Mouse (Mus musculus) kidney, adult 18-20 months (tissue): ENCODE measurements around the gene Ccdc134.
"Not testable (repeated sequence)": the region's sequence is repeated elsewhere in the genome, so short reads cannot be mapped to it uniquely, and the experiment has no call there.

Source experiments
- DNase-seq: peaks from one replicate; pipeline ENCODE4 v3.0.0; 2021

Ccdc134 gene

DNA sequence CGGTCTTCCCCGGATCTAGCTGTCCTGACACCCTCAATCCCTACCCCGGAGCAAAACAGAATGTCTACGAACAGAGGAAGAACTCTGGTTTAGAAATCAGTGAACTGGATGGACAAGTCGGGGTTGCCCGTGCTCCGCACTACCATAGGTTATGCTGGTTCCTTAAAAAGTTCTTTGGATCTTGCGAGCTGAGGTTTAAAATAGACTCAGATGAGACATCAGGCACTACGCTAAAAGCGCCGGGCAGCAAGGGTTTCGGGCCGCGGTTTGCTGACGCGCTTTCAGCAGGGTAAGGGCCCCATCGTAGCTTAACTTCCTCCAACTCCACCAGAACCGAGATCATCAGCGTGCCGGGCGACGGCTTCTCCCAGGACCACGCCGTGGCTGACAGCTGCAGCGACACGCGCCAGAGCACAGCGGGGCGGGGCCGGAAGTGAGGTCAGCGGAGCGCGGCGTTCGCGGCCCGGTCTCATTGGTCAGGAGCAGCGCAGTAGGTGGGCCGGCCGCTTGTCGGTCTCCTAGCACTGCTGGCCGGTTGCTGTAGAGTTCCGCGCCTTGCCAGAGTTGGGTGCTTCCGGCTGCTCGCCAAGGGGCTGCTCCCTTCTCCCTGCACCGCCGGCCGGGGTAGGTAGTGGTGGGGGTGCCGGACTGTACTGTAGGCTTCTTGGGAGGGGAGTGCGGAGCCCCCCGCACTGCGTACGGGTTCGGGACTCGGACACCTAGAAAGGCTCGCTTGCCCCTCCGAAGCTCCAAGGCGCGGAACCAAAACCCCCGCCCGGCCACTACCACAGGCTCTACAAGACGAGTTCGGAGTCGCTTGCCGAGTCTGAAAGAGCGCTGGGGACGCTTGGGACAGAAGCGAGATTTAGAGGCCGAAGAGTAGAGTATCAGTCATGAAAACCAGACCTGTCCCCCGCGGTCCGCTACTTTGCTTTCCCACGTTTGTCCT lies at the start of gene Ccdc134:
TSS of gene Ccdc134 (plus strand) at position 497 of the 949 bp plus-strand sequence.
- DNase-seq = peak; percentile 96

DNA sequence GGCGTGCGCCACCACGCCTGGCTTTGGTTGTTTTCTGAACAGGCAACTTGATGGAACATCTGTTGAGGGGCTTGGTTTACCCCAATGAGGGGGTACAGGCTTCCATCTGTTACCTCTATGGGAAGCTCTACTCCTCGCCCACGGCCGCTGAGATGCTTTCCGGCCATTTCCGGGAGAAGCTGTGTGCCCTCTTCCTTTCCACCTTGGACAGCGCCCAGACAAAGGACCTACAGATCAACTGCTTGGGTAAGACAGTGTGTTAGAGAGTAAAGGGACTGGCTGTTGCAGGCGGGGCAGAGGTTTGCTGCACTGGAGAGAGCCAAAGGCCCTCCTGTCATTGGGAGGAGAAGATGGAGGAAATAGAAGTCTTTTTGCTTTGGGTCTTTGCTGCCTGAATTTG lies 47.8 kb upstream of the Ccdc134 start:
- DNase-seq = no peak

DNA sequence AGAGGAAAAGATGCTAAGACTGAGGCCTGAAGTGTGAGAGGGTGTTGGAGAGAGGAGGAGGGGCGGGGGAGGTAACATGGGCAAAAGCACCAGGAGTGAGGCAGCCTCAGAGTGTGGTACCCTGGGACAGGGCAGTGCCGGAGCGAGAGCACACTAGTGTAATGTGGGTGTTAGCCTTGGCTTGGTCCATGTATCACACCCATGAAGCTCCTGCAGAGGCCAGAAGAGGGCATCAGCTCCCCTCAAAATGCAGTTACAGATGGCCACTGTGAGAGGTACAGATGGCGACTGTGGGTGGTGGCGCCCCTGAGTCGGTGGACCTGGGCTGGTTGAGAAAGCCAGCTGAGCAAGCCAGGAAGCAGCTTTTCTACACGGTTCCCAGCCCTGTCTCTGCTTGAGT lies 46.6 kb upstream of the Ccdc134 start:
- peak; percentile 13 for DNase-seq

DNA sequence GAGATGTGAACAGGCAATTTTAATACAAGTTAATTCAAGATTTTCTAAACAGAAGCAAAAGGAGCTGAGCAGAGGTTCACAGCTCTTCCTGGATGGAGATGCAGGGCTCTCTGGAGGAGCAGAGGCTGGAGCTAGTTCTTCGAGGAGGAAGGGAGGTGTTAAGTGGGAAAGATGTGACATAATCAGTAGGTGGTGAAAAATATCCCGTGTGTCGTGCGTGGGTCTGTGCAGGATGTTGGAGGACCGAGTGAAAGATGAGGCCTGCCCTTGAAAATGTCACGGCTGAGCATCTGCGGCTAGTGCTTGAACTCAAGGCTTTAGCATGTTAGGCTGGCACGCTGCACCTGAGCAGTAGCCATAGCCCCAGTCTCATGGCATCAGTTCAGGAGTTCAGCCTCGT lies 42.1 kb upstream of the Ccdc134 start:
- no peak for DNase-seq

DNA sequence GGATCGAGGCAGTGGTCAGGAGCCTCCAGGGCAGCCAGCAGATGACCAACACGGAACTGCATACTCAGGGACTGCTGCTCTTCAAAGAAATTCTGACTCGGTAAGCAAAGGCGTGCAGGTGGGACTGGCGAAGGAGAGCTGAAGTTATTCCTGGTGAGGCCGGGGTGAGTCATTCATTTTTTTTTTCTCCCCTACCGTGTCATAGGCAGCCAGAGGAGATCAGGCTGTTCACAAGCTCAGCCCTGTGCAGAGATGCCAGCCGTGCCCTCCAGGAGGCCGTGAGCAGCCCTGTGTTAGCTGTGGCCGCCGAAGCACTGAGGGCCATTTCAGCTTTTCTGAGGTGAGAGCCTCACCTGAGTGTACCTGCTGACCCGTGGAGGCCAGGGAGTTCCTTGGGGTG lies 41.6 kb upstream of the Ccdc134 start:
- DNase-seq = no peak

DNA sequence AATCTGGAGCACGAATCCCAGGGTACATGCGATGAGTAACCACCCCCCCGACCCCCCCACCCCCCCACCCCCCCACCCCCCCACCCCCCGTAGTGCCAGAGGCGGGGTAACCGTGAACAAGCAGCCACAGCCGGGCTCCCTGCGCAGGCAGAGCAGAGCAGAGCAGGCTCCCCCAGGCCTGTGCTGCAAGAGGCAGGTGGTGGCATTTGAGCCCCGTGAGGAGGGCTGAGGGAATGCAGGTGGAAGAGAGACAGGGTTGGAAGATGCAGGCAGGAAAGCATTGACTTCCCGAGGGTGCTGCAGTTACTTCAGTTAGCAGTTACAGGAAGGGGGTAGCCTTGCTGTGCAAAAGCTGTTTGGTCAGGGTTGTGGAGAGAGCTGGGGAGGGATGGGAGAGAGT lies 40.5 kb upstream of the Ccdc134 start:
- DNase-seq = no peak

DNA sequence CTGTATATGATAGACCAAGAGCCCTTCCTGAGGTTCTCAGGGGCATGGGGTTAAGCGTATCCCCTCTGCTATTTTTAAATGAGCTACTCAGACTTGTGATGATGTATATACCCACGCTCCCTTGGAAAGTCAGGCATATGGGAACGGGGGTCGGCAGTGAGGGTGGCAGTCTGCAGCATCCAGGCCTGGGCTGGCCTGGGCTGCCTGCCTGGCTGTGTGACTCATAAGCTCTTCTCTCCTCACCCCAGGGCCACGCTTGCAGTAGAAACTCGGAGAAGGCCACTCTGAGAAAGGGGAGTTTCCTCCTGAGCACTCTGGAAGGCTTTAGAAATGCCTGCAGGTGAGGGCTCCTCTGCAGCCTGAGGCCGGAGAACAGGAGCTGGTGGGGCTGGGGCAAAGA lies 36.7 kb upstream of the Ccdc134 start:
- DNase-seq = no peak

DNA sequence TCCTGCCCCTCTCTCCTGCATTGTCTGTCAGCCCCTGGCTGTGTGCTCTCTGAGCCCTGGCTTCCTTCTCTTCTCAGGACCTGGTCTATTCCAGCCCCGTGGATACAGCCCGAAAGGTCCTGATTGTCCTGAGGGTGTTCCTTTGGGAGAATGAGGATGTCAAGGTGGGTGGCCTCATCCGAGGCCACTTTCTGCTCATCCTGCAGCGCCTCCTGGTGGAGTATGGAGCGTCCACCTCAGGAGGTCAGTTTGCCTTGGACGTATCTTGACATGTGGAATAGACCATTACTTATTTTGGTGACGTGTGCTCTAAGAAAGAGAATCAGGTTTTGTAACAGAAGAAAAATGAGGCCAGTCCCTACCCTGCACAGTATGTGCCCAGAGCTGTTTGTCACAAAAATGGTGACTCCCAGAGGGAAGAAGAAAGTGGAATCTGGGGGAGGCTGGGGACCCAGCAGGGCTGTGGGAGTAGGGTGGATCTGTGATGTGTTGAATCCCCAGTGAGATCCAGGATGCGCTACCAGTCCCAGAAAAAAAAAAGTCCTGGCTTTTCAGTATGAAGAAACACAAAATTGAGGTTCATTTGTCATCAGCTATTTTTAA lies 20.7 kb upstream of the Ccdc134 start:
- peak; percentile 41 for DNase-seq

DNA sequence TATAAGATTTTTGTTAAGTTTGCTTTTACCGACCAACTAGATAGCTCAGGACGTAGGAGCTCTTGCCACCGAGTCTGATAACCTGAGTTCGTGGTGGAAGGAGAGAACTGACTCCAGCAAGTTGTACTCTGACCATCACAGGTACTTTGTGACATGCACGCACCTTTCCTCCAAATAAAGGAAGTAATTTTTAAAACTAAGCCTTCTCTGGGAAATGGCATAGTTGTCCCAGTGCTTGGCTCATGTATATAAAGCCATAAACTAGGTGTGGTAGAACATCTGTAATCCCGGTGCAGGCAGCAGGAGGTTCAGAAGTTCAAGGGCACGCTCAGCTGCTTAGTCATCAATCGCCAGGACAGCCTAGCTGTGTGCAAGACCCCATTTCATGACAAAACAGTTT lies 7.2 kb upstream of the Ccdc134 start:
- no peak for DNase-seq

DNA sequence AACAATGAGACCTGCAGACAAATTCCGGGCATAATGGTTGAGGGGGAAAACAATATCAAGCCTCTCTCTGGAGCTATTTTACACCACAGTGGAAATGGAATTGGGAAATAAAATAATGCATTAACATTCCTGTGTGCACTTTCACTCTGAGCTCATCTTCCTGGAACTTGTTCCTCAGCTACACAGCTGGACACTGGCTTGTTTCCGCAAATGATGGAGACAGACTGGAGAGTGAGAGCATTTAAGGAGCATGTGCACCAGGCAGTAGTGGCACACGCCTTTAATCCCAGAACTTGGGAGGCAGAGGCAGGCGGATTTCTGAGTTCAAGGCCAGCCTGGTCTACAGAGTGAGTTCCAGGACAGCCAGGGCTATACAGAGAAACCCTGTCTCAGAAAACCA lies 1.0 kb upstream of the Ccdc134 start:
- not testable (repeated sequence) for DNase-seq

DNA sequence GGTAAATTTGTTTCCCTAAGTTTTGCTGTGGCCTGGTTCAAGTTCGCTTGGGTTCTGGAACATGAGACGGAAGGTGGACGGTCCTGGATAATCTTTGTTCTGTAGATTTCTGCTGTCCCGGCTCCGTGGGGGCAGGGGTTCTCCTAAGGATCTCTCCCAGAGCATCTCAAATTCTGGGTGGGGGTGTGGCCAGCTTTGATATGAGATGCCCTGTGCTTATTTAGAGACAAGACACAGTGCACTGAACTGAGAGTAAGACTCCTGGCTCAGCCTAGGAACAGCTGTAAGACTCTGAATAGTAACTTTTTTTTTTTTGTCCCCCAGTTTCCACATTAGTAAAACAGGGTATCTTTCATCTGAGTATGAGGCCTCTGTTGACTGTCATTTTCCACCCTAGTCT lies 676 bp downstream of the Ccdc134 start:
- no peak for DNase-seq

DNA sequence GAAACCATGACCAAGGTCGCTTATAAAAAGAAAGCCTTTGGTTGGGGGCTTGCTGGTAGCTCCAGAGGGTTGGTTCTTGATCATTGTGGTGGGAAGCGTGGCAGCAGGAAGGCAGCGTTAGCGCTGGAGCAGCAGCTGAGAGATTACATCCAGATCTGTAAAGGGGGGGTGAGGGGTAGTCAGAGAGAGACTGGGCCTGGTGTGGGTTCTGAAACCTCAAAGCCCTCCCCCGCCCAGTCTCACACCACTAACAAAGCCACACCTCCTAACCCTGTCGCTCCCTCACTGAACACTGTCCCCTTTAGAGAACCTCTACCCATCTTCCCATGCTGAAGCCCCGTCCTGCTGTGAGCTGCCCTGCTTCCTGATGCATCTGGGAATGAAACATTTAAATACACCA lies 2.9 kb downstream of the Ccdc134 start:
- DNase-seq = no peak

DNA sequence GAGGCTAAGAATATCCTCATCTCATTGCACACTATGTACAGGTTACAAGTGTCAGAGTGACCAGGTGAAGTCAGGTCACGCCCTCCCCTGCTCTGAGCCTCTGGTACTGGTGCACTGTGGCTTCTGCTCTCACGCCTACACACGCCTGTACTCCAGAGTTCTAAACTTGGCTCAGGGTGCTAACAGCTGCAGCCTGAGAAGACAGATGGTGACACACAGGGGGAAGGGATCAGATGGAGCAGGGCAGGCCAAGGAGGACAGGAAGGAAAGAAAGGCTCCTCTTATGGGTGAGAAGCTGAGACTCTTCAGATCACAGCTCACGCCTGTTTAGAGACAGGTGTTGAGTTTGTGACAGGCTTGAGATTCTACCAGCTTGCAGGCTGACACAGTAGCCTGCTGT lies 7.7 kb downstream of the Ccdc134 start:
- no peak for DNase-seq

DNA sequence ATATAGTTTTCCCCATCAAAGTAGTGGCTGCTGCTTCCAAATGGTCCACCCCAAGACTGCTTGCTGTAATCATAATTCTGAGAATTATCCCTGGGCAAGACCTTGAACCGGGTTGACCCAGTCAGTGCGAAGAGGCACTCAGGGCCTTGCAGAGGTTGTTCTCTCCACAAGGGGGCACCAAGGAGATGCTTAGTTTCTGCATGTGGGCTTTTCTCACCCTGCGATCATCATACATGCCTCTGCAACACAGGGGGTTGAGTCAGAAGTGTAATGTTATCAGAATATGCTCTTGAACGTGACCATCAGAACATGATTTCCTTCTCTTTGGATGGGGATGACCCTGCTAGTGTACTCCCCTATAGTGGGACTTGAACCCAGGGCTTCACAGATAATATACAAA lies 10.8 kb downstream of the Ccdc134 start:
- DNase-seq = peak; percentile 65

DNA sequence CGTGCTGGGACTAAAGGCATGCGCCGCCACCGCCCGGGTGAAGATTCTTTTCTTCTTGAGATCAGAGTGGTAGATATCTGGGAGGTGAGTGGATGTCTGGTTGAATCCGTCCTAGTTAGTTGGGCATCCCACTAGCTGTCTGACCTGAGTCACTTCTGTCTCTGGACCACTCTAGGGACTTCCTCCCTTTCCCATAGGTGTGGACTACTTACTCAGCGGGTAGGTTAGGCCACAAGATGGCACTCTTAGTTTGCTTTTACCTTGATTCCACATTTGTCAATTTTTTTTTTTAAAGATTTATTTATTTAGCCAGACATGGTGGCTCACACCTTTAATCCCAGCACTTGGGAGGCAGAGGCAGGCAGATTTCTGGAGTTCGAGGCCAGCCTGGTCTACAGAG lies 11.5 kb downstream of the Ccdc134 start:
- DNase-seq = peak; percentile 35

DNA sequence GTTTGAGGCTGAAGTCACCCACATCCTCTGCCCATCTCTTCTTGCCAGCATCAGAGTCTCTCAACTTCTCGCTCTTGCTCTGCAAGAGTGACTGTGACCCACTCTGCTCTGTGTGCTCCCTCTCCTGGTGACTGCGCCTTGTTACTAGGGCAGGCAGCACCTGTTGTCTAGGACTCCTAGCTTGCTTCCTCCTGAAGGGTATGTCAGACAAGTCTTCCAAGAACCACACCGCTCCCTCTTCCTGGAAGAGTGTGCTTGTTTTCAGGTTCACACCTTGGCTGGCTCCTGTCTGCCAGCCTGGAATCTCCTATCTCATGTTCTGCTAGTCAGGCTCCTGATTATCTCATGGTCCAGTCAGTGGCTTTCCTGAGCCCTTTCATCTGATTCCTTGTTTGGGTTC lies 12.6 kb downstream of the Ccdc134 start:
- no peak for DNase-seq

DNA sequence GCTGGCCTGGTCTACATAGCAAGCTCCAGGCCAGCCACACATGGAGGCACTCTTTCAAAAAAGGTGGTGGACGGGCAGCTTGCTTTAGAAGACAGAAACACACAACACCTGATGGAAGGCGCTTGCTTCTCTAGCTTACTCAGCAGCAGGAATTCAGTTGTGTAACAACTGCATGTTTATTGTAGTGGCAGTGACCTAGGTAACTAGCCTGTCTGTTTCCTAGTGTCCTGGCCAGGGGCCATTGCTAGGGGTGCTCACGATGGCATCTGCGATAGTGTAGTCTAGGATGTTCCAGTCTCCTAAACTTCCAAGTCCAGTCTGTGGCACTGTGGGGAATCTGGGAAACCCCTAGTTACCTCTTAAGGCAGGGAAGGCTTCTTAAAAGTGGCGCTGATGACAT lies 16.4 kb downstream of the Ccdc134 start:
- no peak for DNase-seq

DNA sequence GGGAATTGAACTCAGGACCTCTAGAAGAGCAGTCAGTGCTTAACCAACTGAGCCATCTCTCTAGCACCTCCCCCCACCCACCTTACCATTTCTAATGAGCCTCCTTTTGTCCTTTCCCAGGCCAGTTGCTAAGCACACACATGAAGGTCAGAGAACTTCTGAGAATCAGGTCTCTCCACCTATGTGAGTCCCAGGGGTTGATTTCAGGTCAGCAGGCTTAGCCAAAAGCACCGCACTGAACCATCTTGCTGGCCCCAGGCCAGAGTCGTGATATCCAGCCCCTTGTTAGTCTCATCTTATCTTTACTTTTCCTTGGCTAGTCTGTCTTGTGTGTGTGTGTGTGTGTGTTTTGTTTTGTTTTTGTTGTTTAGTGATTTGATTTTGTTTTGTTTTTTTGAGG lies 17.7 kb downstream of the Ccdc134 start:
- DNase-seq = no peak

DNA sequence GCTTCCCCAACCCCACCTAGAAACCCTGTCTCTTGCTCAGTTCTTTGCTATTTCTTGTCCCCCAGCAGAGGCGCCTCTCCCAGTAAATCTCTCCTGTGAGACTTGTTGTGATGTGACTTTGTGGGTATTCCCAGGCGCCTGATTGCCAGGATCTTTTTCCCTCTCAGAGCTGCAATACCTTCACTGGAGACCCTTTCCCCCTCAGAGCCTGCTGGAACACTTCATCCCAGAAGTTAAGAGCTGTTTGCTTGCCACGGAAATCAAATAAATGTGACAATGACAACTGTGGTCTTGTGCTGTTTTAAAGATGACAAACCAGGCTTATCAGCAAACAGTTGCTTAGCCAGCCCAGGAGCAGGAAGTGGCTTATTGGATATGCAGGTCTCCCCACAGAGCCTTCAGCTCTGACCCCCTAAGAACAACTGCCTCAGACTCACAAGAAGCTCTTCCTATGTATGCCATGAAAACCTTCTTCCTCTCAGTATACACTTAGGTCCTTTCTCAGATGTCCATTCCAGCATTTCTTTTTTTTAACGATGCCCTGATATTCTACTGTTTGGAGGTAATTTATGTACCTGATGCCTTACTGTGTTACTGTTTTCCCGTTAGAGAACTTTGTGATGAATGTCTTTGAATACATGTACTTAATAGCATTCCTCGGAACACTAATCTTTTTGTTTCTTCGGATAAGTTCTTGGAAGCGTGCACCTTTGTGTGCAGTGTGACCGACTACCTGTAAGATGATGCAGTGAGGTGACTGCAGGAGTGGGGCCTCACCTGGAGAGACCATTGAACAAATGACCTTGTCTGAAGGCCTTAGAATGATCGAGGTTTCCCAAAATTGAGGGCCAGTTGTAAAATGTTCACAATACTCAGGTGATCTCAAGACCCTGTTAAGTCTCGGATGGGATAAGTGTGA lies 18.4 kb downstream of the Ccdc134 start:
- DNase-seq = no peak

DNA sequence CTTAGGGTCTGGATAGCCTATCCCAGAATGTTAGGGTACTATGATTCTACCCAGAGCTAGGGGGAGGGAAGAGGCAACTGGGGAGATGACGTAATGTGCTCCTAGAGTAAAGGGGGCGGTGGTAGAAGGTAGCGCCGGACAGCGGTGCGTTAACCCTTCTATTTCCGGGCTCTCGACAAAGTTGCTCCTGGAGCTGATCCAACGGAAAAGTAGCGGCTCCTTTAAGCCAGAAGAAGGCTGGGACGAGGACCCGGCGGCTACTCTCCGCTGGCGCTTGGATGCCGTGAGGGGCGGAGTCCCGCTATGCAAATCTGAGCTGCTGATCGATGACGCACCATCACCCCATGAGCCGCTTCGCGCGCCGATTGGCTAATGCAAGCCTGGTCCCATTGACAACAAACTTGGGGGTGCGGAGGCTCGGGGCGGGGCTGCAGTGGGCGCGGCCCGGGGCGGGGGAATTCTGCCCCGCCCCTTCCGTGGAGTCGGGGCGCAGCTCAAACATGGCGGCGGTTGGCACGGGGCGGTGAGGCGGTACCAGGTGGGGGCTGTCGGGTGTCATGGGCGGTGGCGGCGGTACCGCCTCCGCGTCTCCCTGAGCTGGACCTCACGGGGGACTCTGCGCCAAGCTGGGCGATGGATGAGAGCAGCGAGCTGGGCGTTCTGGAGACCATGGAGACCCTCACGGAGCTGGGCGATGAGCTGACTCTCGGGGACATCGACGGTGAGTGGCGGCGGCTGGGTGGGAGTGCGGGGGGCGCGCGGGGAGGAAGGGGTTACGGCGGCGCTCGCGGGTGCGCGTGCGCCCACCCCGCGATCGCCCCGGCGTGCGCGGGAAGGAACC lies 19.3 kb downstream of the Ccdc134 start, which contains the start of gene Srebf2:
TSS of gene Srebf2 (plus strand) at position 412 of the 841 bp plus-strand sequence.
- DNase-seq = peak; percentile 98

DNA sequence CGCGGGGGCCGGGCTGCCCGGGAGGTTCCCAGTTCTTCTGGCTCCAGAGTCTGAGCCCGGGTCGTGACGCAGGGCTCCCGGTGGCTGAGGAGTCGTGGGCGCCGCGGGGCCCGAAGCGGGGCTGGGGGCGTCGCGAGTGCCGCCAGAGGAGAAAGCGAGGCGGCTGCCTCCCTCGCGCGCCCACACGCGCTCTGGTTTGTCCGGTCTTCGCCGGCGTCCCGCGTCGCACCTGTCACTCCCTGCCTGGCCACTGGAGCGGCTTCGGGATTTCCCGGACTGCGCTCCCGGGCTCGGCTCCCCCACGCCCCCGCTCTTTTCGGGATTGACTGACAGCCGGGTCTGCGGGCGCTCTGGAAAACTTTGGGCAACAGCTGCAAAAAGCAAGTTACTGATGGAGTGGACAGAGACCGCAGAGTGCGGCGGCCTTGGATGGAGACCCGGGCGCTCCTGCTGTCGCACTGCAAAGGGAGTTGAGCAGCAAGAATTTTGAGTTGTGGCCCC lies 19.9 kb downstream of the Ccdc134 start:
- peak; percentile 70 for DNase-seq

DNA sequence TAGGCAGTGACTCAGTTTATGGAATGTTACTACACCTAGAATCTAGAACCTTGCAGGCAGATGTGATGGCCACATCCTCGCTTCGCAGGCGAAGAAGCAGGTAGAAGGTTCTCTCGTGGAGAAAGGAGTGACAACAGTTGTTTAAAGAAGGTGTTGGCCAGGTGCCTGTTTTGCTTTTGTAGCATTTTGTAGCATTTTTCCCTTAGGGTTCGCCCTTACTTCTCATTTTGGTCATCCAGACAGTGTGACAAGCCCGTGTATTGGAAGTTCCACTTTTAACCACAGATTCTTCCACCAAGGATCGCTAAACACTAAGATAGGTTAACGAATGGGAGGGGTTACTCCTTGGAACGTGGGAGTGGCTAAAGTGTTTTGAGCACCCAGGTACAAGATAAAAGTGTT lies 20.8 kb downstream of the Ccdc134 start:
- peak; percentile 41 for DNase-seq
